Mouse (Mus musculus) intestine, embryonic 16.5 days (tissue): ENCODE data around the gene Ncoa4. TPM values are rescaled to one million over a fixed set of nuclear protein-coding genes. Genes with fewer than 3 reads are reported as not detected.
"Not testable (repeated sequence)": the region's sequence is repeated elsewhere in the genome, so short reads cannot be mapped to it uniquely, and the experiment has no call there.

Source experiments
- ATAC-seq: fragments of 200-750 bp; cut with Nextera tagmentation; 2 replicates; pipeline ENCODE4 v1.8.0; 2017; ENCODE audit warnings: moderate TSS enrichment, moderate library complexity
- H3K27ac ChIP-seq: fragments of 300-500 bp; sonication (generic); 2 replicates; pipeline ENCODE4 v1.5.1; 2014; ENCODE audit warnings: mild to moderate bottlenecking, low read length
- H3K27me3 ChIP-seq: fragments of 300-500 bp; sonication (generic); replicated peaks from 2 replicates; pipeline ENCODE4 v1.6.1; 2014; ENCODE audit warnings: low read length, control low read depth, mixed read lengths; ENCODE audit not compliant: control insufficient read depth, insufficient read depth
- H3K36me3 ChIP-seq: fragments of 300-500 bp; sonication (generic); 2 replicates; pipeline ENCODE4 v1.6.1; 2014; ENCODE audit warnings: low read length, control low read depth; ENCODE audit not compliant: control insufficient read depth, insufficient read depth
- H3K4me1 ChIP-seq: fragments of 300-500 bp; sonication (generic); 2 replicates; pipeline ENCODE4 v1.6.1; 2014; ENCODE audit warnings: low read length, control low read depth, mixed read lengths; ENCODE audit not compliant: control insufficient read depth, insufficient read depth
- H3K4me2 ChIP-seq: fragments of 300-500 bp; sonication (generic); 2 replicates; pipeline ENCODE4 v1.6.1; 2014; ENCODE audit warnings: low read depth, low read length, control low read depth
- H3K4me3 ChIP-seq: fragments of 300-500 bp; sonication (generic); 2 replicates; pipeline ENCODE4 v1.5.1; 2014; ENCODE audit warnings: mild to moderate bottlenecking, low read length
- H3K9ac ChIP-seq: fragments of 300-500 bp; sonication (generic); 2 replicates; pipeline ENCODE4 v1.6.1; 2014; ENCODE audit warnings: low read depth, low read length
- H3K9me3 ChIP-seq: fragments of 300-500 bp; sonication (generic); 2 replicates; pipeline ENCODE4 v1.6.1; 2016; ENCODE audit warnings: low read length, control low read depth; ENCODE audit not compliant: control insufficient read depth
- WGBS: fragments of 180-500 bp; shearing (Covaris S2); extraction: QIAGEN DNeasy Blood & Tissue Kit; methylation state at CpG from one replicate; pipeline ENCODE4 v1.1.7; 2014; 5-methylcytosine and 5-hydroxymethylcytosine counted together
- polyA plus RNA-seq: library from polyadenylated mRNA; unstranded; fragments of >200 nt; fragmentation: Nextera tagmentation; extraction: Ambion mirVana; gene quantifications from 2 replicates; pipeline ENCODE4 v1.2.1, GENCODE M21; 2015

Gene Ncoa4
- polyA plus RNA-seq, 1 experiment from 2014 or later: 208 TPM

DNA sequence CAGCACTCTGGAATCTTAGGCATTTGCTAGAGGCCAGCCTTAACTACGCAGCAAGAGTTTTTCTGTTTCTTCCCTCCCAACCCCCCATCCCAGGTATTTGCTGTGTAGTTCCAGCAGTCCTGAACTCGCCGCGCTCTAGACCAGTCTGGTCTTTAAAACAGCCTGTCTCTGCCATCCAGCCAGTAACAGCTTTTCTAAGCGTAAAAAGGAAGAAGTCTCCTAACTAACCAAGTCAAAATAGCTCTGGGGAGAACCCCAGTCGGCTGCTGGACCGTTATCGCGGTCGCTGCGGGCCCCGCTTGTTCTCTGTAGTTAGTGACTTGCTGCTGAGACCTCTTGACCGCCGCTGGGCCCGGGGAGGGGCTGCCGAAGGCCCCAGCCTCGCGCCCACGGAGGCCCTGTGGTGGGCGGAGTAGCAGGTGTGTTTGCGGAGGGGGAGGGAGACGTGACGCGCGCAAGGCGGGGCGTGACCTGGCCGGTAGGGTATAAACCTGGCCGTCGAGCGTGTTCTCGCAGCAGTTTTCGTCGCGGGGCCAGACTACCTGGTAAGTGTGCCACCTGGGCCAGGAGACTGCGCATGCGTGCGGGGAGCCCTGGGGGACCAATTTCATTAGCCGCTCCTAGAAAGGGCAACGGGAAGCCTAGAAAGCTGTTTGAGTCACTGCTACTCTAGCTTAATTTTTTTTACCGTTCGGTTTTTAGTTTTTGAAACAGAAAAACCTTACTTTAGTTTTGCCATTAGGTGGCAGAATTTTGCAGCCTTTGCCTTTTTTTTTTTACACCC lies 5.8 kb downstream of the Ncoa4 start:
- WGBS: under 1% methylated on average over 42 of the region's 42 CpGs
- peak overlapping the region; percentile 81 for H3K27ac ChIP-seq
- peak; percentile 80 for ATAC-seq

DNA sequence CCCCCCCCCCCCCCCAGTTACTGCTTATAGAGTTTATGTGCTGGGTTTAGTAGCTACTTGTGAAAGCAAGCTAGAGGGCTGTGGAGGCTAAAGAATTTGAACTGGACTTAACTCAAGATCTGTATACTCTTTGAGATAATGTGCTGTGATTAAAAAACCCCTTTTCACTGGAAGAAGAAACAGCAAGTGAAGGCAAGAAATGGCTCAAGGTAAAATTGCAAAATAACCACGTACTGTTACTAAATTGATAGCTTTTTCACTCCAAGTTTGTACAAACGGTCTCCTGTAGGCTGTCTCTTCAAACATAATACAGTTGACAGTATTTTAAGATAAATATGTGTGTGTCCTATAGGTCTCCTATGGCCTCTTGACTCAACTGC lies 6.4 kb downstream of the Ncoa4 start:
- Histone ChIP-seq H3K4me2 (peak overlapping the region; percentile 69), H3K36me3 (peaks cover 3% of the 10 kb centered on the region; the same call in 1 of the 2 replicates), H3K27me3 (no peaks in the 10 kb centered on the region), H3K4me3 (peak overlapping the region; percentile 46), H3K4me1 (peaks cover 22% of the 10 kb centered on the region), H3K9ac (peak overlapping the region; percentile 47), H3K9me3 (no peaks in the 10 kb centered on the region), H3K27ac (no peak overlapping the region; the same call in 1 of the 2 replicates)
- 55% methylated on average over 2 of the region's 2 CpGs for WGBS
- no peak for ATAC-seq

More for the DNA sequence above, 5.8 kb downstream of the Ncoa4 start:
- no peaks in the 10 kb centered on the region for H3K27me3 ChIP-seq
- H3K9me3 ChIP-seq: no peaks in the 10 kb centered on the region
- H3K36me3 ChIP-seq: no peaks in the 10 kb centered on the region; the same call in 1 of the 2 replicates
- peak overlapping the region; percentile 69 for H3K4me2 ChIP-seq
- peak overlapping the region; percentile 62 for H3K9ac ChIP-seq
- H3K4me3 ChIP-seq: peak overlapping the region; percentile 46
- peaks cover 28% of the 10 kb centered on the region for H3K4me1 ChIP-seq

DNA sequence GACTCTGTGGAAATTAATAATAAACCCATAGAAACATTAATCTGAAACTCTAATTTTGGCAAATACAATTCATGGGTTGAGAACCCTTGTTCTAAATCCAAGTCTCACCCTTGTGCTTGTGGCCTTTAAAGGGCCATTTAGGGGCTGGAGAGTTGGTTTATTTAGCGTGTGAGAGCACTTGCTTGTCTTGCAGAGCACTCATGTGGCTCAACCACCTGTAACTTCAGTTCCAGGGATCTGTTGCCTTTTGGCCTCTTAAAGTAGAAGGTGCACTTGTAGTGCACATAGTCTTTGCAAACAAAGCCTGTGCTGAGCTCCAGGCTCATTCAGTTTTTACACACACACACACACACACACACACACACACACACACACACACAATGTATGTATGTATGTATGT lies 7.2 kb downstream of the Ncoa4 start:
- Histone ChIP-seq H3K36me3 (peaks cover 3% of the 10 kb centered on the region; the same call in 1 of the 2 replicates), H3K9me3 (no peaks in the 10 kb centered on the region), H3K27ac (no peak overlapping the region), H3K9ac (peak overlapping the region; percentile 47), H3K4me2 (peak overlapping the region; percentile 69), H3K4me3 (peak overlapping the region; percentile 46), H3K27me3 (no peaks in the 10 kb centered on the region), H3K4me1 (peaks cover 21% of the 10 kb centered on the region)
- ATAC-seq: no peak
- WGBS: 50% methylated on average over 1 of the region's 1 CpGs

DNA sequence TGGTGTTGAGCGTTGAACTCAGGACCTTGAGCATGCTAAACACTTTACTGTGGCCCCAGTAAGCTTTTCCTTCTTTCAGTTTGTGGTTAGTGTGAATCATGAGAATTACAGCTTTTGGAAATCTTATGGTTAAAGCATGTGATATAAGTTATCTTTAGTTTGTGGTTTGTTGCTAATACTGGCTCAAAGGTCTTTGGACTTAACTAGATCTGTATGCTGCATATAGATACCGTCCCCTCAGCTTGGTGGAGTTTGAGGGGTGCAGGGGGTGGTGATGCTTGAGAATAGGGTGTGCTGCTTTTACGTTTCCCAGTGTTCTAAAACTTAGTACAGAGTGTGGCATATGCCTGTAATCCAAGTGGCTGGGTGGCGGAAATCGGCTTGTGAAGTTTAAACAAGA lies 7.7 kb downstream of the Ncoa4 start:
- H3K27me3 ChIP-seq: no peaks in the 10 kb centered on the region
- peaks cover 3% of the 10 kb centered on the region; the same call in 1 of the 2 replicates for H3K36me3 ChIP-seq
- H3K4me1 ChIP-seq: peaks cover 18% of the 10 kb centered on the region; the same call in 1 of the 2 replicates
- no peak for ATAC-seq
- H3K27ac ChIP-seq: no peak overlapping the region
- peak overlapping the region; percentile 46 for H3K4me3 ChIP-seq
- H3K9me3 ChIP-seq: no peaks in the 10 kb centered on the region
- H3K4me2 ChIP-seq: peak overlapping the region; percentile 35
- 69% methylated on average over 5 of the region's 5 CpGs for WGBS
- H3K9ac ChIP-seq: no peak overlapping the region

DNA sequence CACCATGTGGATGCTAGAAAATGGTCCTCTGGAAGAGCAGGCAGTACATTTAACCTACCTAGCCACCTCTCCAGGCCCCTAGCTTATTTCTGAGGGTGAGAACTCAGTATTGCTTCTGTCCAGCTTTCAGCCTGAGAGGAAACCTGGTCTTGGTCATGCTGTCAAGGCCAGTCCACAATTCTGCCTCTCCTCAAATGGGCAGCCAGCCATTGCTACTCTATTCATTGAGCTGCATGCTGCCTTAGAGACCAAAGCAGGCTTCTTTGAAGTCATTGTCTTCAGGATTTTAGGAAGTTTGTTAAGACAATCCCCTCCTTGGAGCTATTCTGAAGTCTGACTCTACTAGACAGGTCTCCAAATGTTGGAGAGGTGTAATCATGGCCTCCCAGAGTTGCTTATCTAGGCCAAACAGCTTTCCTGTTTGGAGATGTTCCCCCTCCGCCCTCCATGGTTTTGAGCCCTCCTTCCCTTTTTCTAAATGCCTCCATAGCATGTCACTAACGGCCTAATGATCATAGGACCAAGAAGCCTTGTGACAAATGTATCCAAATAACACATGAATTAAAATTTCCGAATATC lies 9.1 kb downstream of the Ncoa4 start:
- Histone ChIP-seq H3K9ac (peak overlapping the region; percentile 15; the same call in 1 of the 2 replicates), H3K4me3 (peak overlapping the region; percentile 46), H3K9me3 (no peaks in the 10 kb centered on the region), H3K27ac (0 out of 2 replicates have a peak overlapping the region, but pooled peaks have one; percentile 19), H3K27me3 (no peaks in the 10 kb centered on the region), H3K4me1 (peaks cover 12% of the 10 kb centered on the region; the same call in 1 of the 2 replicates), H3K4me2 (peak overlapping the region; percentile 35), H3K36me3 (peaks cover 5% of the 10 kb centered on the region)
- WGBS: 81% methylated on average over 3 of the region's 3 CpGs
- ATAC-seq: no peak

DNA sequence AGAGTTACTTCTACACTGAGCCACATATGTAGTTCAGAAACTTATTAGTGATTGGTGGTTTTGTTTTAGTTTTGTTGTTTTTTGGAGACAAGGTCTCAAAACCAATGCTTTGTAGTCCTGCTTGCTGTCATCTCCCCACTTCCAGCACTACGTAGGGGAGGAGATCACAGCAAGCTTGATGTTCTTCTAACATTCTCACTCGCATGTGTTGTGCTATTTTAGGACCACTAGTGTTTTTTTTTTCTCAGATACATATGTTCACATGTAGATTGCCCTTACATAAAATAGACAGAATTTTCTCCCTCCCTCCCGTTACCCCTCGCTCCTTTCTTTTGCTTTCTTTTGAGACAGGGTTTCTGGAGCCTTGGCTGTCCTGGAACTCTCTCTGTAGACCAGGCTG lies 10.5 kb downstream of the Ncoa4 start:
- Histone ChIP-seq H3K27me3 (no peaks in the 10 kb centered on the region), H3K4me1 (peaks cover 10% of the 10 kb centered on the region; the same call in 1 of the 2 replicates), H3K27ac (no peak overlapping the region), H3K9ac (no peak overlapping the region), H3K4me2 (no peak overlapping the region), H3K4me3 (no peak overlapping the region), H3K9me3 (no peaks in the 10 kb centered on the region), H3K36me3 (peaks cover 8% of the 10 kb centered on the region)
- WGBS: 89% methylated on average over 4 of the region's 4 CpGs
- ATAC-seq: no peak

DNA sequence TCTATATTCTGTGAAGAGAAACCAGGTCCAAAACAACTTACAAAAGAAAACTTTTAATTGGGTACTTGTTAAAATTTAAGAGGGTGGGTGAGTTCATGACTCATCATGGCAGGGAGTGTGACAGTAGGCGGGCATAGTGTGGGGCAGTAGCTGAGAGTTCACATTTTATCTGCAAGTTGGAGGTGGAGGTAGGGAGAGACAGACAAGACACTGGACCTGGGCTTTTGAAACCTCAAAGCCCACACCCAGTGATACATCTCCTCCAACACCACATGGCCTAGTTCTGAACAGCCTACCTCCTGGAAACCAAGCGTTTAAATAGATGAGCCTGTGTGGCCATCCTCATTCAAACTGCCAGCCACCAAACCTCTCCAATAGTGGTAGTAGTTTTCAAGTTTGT lies 15.6 kb downstream of the Ncoa4 start:
- ATAC-seq: no peak
- H3K4me3 ChIP-seq: no peak overlapping the region
- no peak overlapping the region for H3K4me2 ChIP-seq
- peaks cover 17% of the 10 kb centered on the region for H3K36me3 ChIP-seq
- no peaks in the 10 kb centered on the region for H3K27me3 ChIP-seq
- H3K9me3 ChIP-seq: no peaks in the 10 kb centered on the region
- no peak overlapping the region for H3K27ac ChIP-seq
- WGBS: 88% methylated on average over 2 of the region's 2 CpGs
- no peak overlapping the region for H3K9ac ChIP-seq
- H3K4me1 ChIP-seq: no peaks in the 10 kb centered on the region

DNA sequence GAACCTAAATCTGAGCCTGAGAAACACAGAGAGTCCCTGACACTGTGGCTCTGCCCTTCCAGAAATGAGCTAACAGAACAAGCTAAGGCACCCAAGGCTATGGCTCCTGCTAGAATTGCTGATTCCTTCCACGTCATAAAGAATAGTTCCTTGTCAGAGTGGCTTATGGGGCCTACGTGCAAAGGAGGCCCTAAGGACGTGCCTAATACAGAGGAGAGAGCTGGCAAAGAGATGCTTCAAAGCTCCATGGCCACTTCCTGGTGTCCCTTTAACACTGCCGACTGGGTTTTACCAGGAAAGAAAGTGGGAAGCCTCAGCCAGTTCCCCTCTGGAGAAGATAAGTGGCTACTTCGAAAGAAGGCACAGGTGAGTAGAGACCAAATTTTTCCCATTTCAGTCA lies 16.9 kb downstream of the Ncoa4 start:
- peaks cover 15% of the 10 kb centered on the region for H3K36me3 ChIP-seq
- not testable (repeated sequence) for H3K4me1 ChIP-seq, H3K9me3 ChIP-seq, H3K4me3 ChIP-seq, H3K4me2 ChIP-seq, H3K27ac ChIP-seq, H3K27me3 ChIP-seq, H3K9ac ChIP-seq
- ATAC-seq: peak; percentile 53; the same call in 1 of the 2 replicates
- WGBS: 76% methylated on average over 4 of the region's 5 CpGs

DNA sequence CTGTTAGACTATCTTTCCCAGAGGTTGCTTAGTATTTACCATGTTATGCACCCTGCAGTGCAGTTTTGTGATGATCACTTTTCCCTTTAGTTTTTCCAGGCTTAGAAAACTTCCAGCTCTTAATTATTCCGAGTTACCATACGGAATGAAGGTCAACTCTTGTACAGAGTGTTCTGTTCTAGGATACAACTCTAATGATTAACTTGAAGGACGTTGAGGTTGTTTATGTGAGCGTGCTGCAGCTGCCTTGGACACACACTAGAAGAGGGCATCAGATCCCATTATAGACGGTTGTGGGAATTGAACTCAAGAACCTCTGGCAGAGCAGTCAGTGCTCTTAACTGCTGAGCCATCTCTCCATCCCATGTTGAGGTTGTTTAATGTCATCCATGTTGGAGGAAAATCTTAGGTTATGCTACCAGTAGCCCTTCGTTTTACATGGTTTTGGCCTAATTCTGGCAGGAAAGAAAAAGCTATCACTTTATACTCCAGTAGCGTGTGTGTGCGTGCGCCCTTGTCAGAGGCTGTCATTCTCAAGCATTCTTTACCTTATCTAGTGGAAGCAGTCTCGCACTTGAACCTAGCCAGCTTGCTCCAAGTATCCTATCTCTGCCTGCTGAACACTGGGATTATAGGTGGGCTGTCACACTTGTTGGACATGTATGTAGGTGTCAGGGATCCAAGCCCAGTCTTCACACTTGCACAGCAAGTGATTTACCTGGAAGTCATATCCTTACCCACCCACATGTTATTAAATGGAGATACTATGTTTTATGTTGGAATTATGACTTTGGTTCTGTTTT lies 19.9 kb downstream of the Ncoa4 start:
- Histone ChIP-seq H3K9me3 (no peaks in the 10 kb centered on the region), H3K27ac (no peak overlapping the region), H3K27me3 (no peaks in the 10 kb centered on the region), H3K36me3 (peaks cover 18% of the 10 kb centered on the region), H3K9ac (no peak overlapping the region), H3K4me1 (no peaks in the 10 kb centered on the region), H3K4me3 (no peak overlapping the region), H3K4me2 (no peak overlapping the region)
- 83% methylated on average over 10 of the region's 10 CpGs for WGBS
- peak; percentile 34; the same call in 1 of the 2 replicates for ATAC-seq
